Comparison of ENCODE assay signal across 7 mouse cellular contexts in genomic region chr10:61980424-61980823, GRCm38 (mm10). TPM values are rescaled to one million over a fixed set of nuclear protein-coding genes. Genes with fewer than 3 reads are reported as not detected.
DNase-seq lines count a peak whose midpoint lies in the region; ATAC-seq and TF ChIP-seq lines count a peak whose summit lies in the region.

No protein-coding gene starts in this region.

- peaks cover 6% of the 10 kb centered on the region; the same call in 1 of the 2 replicates for H3K4me1 ChIP-seq in hindbrain, embryonic 11.5 days (replicated peaks; ENCODE audit: control insufficient read depth, insufficient read depth, low read length)
- peaks cover 34% of the 10 kb centered on the region for H3K4me1 ChIP-seq in midbrain, embryonic 10.5 days

- intact Hi-C loops in left cerebral cortex, adult 2 months (cut with DNase I): loop anchor here (1.0 to 10.0 kb wide), 4 partner anchors 121 to 264 kb away; no protein-coding TSS in a partner anchor

- no peak overlapping the region for H3K4me3 ChIP-seq in hindbrain, embryonic 11.5 days (ENCODE audit: low read depth, low read length)
- no peak overlapping the region for H3K4me3 ChIP-seq in left cerebral cortex, adult 2 months
- H3K4me3 ChIP-seq in midbrain, embryonic 10.5 days: no peak overlapping the region

- H3K36me3 ChIP-seq in hindbrain, embryonic 11.5 days (ENCODE audit: control insufficient read depth, insufficient read depth, low read length): no peaks in the 10 kb centered on the region
- no peaks in the 10 kb centered on the region for H3K36me3 ChIP-seq in midbrain, embryonic 10.5 days

- peak; percentile 75 for DNase-seq in WW6 (ENCODE audit: low read depth, low spot score)
- peak; percentile 89 for DNase-seq in cerebellum, adult 8-10 months
- DNase-seq in hindbrain, embryonic 11.5 days (ENCODE audit: low spot score): peak; percentile 93
- DNase-seq in left cerebral cortex, adult 2 months (ENCODE audit: extremely low spot score in 1 of 2, low spot score in 2 of 2): peak; percentile 83 to 91
- peak; percentile 92 for DNase-seq in midbrain, embryonic 10.5 days (ENCODE audit: low spot score)
- peak; percentile 46 for DNase-seq in spleen, adult 12 weeks (ENCODE audit: low spot score)

- no peak overlapping the region for H3K4me2 ChIP-seq in hindbrain, embryonic 11.5 days (replicated peaks; ENCODE audit: low read depth, low read length)

- TF ChIP-seq CTCF in left cerebral cortex, adult 2 months (IDR thresholded peaks at IDR 0.05): peak; percentile 98

- WGBS in hindbrain, embryonic 11.5 days: 4% methylated on average over 7 of the region's 7 CpGs
- 7% methylated on average over 7 of the region's 7 CpGs for WGBS in midbrain, embryonic 10.5 days

- peaks cover 51% of the 10 kb centered on the region for H3K27me3 ChIP-seq in hindbrain, embryonic 11.5 days (ENCODE audit: control insufficient read depth, insufficient read depth, low read length)
- H3K27me3 ChIP-seq in midbrain, embryonic 10.5 days (ENCODE audit: low read depth, poor library complexity, severe bottlenecking): peaks cover 76% of the 10 kb centered on the region

- no peak overlapping the region for H3K27ac ChIP-seq in hindbrain, embryonic 11.5 days (ENCODE audit: low read depth, low read length)
- no peak overlapping the region for H3K27ac ChIP-seq in left cerebral cortex, adult 2 months
- H3K27ac ChIP-seq in midbrain, embryonic 10.5 days (replicated peaks): no peak overlapping the region

- ATAC-seq in frontal cortex, adult (ENCODE audit: low TSS enrichment): peak; percentile 88
- ATAC-seq in hindbrain, embryonic 11.5 days (ENCODE audit: low FRiP score): no peak

- H3K9ac ChIP-seq in hindbrain, embryonic 11.5 days (ENCODE audit: low read depth, low read length): no peak overlapping the region

- H3K9me3 ChIP-seq in hindbrain, embryonic 11.5 days (ENCODE audit: control insufficient read depth, low read length): no peaks in the 10 kb centered on the region
- no peaks in the 10 kb centered on the region for H3K9me3 ChIP-seq in midbrain, embryonic 10.5 days (replicated peaks)

RNA-seq across cellular contexts. Expression of gene Col13a1, which starts 1.5 kb away (rescaled TPM):
- 1.5 and 1.9 TPM in 2 replicates for polyA plus RNA-seq in hindbrain, embryonic 11.5 days (2014; fragmentation: Nextera tagmentation; extraction: Ambion mirVana)
- total RNA-seq in left cerebral cortex, adult 2 months (2021): 1 to 10 TPM; 1.4 to 1.5 TPM
- polyA plus RNA-seq in midbrain, embryonic 10.5 days (2016; fragmentation: Nextera tagmentation; extraction: Ambion mirVana): 3.6 TPM in 2 replicates
